Mouse (Mus musculus) embryonic facial prominence, embryonic 10.5 days (tissue): ENCODE results near the gene Siglech. TPM values are rescaled to one million over a fixed set of nuclear protein-coding genes. Genes with fewer than 3 reads are reported as not detected.
"Not testable (repeated sequence)": the region's sequence is repeated elsewhere in the genome, so short reads cannot be mapped to it uniquely, and the experiment has no call there.

Source experiments
- DNase-seq: peaks from one replicate; pipeline ENCODE4 v3.0.0-alpha.2; 2017; ENCODE audit warnings: low spot score
- H3K27ac ChIP-seq: fragments of 300-500 bp; sonication (generic); replicated peaks from 2 replicates; pipeline ENCODE4 v1.5.1; 2016; ENCODE audit warnings: mild to moderate bottlenecking
- H3K27me3 ChIP-seq: fragments of 300-500 bp; sonication (generic); replicated peaks from 2 replicates; pipeline ENCODE4 v1.6.1; 2016; ENCODE audit warnings: low read depth, mild to moderate bottlenecking; ENCODE audit not compliant: poor library complexity, severe bottlenecking
- H3K36me3 ChIP-seq: fragments of 300-500 bp; sonication (generic); replicated peaks from 2 replicates; pipeline ENCODE4 v1.6.1; 2016; ENCODE audit warnings: mild to moderate bottlenecking, moderate library complexity
- H3K4me1 ChIP-seq: fragments of 300-500 bp; sonication (generic); 2 replicates; pipeline ENCODE4 v1.6.1; 2016
- H3K4me3 ChIP-seq: fragments of 300-500 bp; sonication (generic); 2 replicates; pipeline ENCODE4 v1.5.1; 2016; ENCODE audit warnings: mild to moderate bottlenecking, moderate library complexity
- H3K9me3 ChIP-seq: fragments of 300-500 bp; sonication (generic); 2 replicates; pipeline ENCODE4 v1.6.1; 2016; ENCODE audit warnings: mild to moderate bottlenecking
- WGBS: fragments of 180-500 bp; shearing (Covaris S2); methylation state at CpG from one replicate; pipeline ENCODE4 v1.1.7; 2016; 5-methylcytosine and 5-hydroxymethylcytosine counted together
- polyA plus RNA-seq: library from polyadenylated mRNA; unstranded; fragments of >200 nt; fragmentation: Nextera tagmentation; extraction: Ambion mirVana; gene quantifications from 2 replicates; pipeline ENCODE4 v1.2.1, GENCODE M21; 2016

Siglech gene
- polyA plus RNA-seq, 1 experiment from 2014 or later: 1.1 TPM

- H3K27me3 ChIP-seq, H3K36me3 ChIP-seq, H3K27ac ChIP-seq, DNase-seq, H3K4me3 ChIP-seq, H3K9me3 ChIP-seq: not testable (repeated sequence)
- peaks cover 16% of the 10 kb centered on the region for H3K4me1 ChIP-seq
- WGBS: 82% methylated on average over 5 of the region's 5 CpGs
Observed at GRCm38 (mm10) chr7:55790586-55790985, 22.6 kb downstream of the Siglech start.

GRCm38 (mm10) chr7:55792280-55792679, 24.3 kb downstream of the Siglech start:
- H3K36me3 ChIP-seq: peaks cover 17% of the 10 kb centered on the region
- no peaks in the 10 kb centered on the region for H3K27me3 ChIP-seq
- WGBS: 78% methylated on average over 3 of the region's 3 CpGs
- no peaks in the 10 kb centered on the region for H3K9me3 ChIP-seq
- DNase-seq: no peak
- peaks cover 16% of the 10 kb centered on the region for H3K4me1 ChIP-seq
- H3K4me3 ChIP-seq: no peak overlapping the region
- no peak overlapping the region for H3K27ac ChIP-seq

- H3K4me1 ChIP-seq: peaks cover 16% of the 10 kb centered on the region
- WGBS: 36% methylated on average over 13 of the region's 13 CpGs
- H3K36me3 ChIP-seq: peaks cover 28% of the 10 kb centered on the region
- DNase-seq: no peak
- H3K9me3 ChIP-seq: no peaks in the 10 kb centered on the region
- peak overlapping the region; percentile 85 for H3K4me3 ChIP-seq
- peak overlapping the region; percentile 94 for H3K27ac ChIP-seq
- no peaks in the 10 kb centered on the region for H3K27me3 ChIP-seq
Observed at GRCm38 (mm10) chr7:55793236-55793951, 25.4 kb downstream of the Siglech start.

GRCm38 (mm10) chr7:55793952-55794603, 26.1 kb downstream of the Siglech start, which contains the start of gene Tubgcp5:
Gene Tubgcp5, plus strand, starts transcription at chr7:55794154.
- H3K4me1 ChIP-seq: peaks cover 16% of the 10 kb centered on the region
- H3K9me3 ChIP-seq: no peaks in the 10 kb centered on the region
- peaks cover 35% of the 10 kb centered on the region for H3K36me3 ChIP-seq
- peak within 1 kb of the TSS; percentile 85 for H3K4me3 ChIP-seq
- under 1% methylated on average over 51 of the region's 51 CpGs for WGBS
- H3K27ac ChIP-seq: peak within 1 kb of the TSS; percentile 94
- peak; percentile 98 for DNase-seq
- no peaks in the 10 kb centered on the region for H3K27me3 ChIP-seq

GRCm38 (mm10) chr7:55799981-55800380, 32.0 kb downstream of the Siglech start:
- Histone ChIP-seq H3K27me3 (no peaks in the 10 kb centered on the region), H3K36me3 (peaks cover 94% of the 10 kb centered on the region), H3K9me3 (no peaks in the 10 kb centered on the region), H3K4me1 (peaks cover 6% of the 10 kb centered on the region), H3K4me3 (no peak overlapping the region), H3K27ac (no peak overlapping the region)
- DNase-seq: no peak
- WGBS: 94% methylated on average over 3 of the region's 3 CpGs

- H3K27ac ChIP-seq: no peak overlapping the region
- 90% methylated on average over 2 of the region's 2 CpGs for WGBS
- no peaks in the 10 kb centered on the region for H3K9me3 ChIP-seq
- H3K36me3 ChIP-seq: peaks cover 100% of the 10 kb centered on the region
- DNase-seq: no peak
- no peak overlapping the region for H3K4me3 ChIP-seq
- H3K4me1 ChIP-seq: no peaks in the 10 kb centered on the region
- no peaks in the 10 kb centered on the region for H3K27me3 ChIP-seq
Observed at GRCm38 (mm10) chr7:55809967-55810366, 42.0 kb downstream of the Siglech start.

DNA sequence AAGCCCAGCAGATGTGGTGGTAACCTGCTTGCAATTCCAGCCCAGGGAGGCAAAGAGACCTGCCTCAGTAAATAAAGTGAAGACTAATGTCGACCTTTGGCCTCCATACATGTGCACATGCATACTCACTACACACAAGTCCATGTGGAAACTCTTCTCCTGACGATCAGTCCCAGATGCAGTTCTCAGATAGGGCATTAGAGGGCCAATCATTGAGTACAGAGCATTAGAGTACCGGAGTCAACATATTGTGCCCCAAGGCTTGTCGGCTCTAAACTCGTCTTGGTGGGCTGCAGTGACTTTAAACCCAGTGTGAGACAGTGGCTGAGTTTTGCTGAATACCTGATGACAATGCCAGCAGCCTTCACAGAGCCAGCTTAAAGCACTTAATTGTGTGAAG, 56.5 kb downstream of the Siglech start:
- Histone ChIP-seq H3K36me3 (peaks cover 97% of the 10 kb centered on the region), H3K4me3 (no peak overlapping the region), H3K4me1 (no peaks in the 10 kb centered on the region), H3K27me3 (no peaks in the 10 kb centered on the region), H3K9me3 (no peaks in the 10 kb centered on the region), H3K27ac (no peak overlapping the region)
- DNase-seq: no peak
- 85% methylated on average over 5 of the region's 5 CpGs for WGBS

DNA sequence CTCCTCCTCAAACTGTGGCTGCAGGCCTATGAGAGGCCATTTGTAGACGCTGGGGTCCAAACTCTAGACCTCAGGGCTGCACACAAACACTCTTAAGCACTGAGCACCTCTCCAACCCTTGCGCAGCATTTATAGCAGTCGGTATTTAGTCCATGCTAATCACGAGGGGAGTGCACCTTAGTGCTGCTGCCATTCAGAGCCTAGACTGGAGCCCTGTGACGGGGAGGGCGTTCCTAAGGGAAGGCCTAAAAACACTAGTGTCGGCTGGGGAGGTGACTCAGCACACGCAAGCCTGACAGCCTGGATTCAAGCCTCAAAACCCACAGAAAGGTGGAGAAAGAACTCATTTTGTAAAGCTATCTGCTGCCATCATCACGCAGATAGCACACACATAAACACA, 59.6 kb downstream of the Siglech start:
- no peaks in the 10 kb centered on the region for H3K4me1 ChIP-seq
- no peaks in the 10 kb centered on the region for H3K27me3 ChIP-seq
- no peak overlapping the region for H3K4me3 ChIP-seq
- 91% methylated on average over 9 of the region's 9 CpGs for WGBS
- H3K27ac ChIP-seq: no peak overlapping the region
- peaks cover 93% of the 10 kb centered on the region for H3K36me3 ChIP-seq
- H3K9me3 ChIP-seq: no peaks in the 10 kb centered on the region
- DNase-seq: no peak

Other genes starting within 250 kb of the Siglech start
- 32.6 and 35.5 TPM in 2 replicates for gene Tubgcp5, start 26.0 kb downstream of the Siglech start, polyA plus RNA-seq
- 110 and 111 TPM in 2 replicates for gene Cyfip1, start 73.6 kb downstream of the Siglech start, polyA plus RNA-seq
- 42.8 and 44.9 TPM in 2 replicates for gene Nipa2, start 194.3 kb downstream of the Siglech start, polyA plus RNA-seq